Mouse (Mus musculus): ENCODE measurements around the gene Vgf. TPM values are rescaled to one million over a fixed set of nuclear protein-coding genes. Genes with fewer than 3 reads are reported as not detected.

The Vgf gene
- total and polyA plus RNA-seq, 2 experiments from 2014 or later, result 49.1 to 154 TPM

DNA sequence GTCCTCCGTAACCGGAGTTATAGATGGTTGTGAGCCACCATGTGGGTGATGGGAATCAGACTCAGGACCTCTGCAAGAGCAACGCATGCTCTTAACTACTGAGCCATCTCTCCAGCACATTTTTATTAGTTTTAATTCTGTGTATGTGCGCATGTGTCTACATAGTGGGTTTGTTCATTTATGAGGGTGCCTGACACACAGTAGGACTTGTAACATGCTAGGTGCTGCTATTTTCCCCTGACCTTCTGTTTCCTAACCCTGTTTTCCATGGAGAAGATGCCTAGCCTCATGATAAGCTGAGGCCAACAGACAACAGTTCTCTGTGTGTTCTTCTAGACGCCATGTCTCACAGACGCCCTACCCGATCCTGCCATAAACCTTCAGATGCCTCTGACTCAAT, 17.8 kb downstream of the Vgf start:
- no peak for ATAC-seq (ENCODE audit: low FRiP score)
- 96% methylated on average over 7 of the region's 7 CpGs for WGBS

GRCm38 (mm10) chr5:137045402-137046323, 19.5 kb downstream of the Vgf start, which contains the start of gene Ap1s1:
Ap1s1 (minus strand) TSS chr5:137046135.
- TF ChIP-seq CTCF (IDR thresholded peaks at IDR 0.05), result no peak
- WGBS, result under 1% methylated on average over 47 of the region's 48 CpGs

More for the DNA sequence above, 17.8 kb downstream of the Vgf start:
- no peak overlapping the region for H3K4me2 ChIP-seq (ENCODE audit: low read depth, low read length, poor library complexity, severe bottlenecking)
- H3K9me3 ChIP-seq (ENCODE audit: low read length), result no peaks in the 10 kb centered on the region
- H3K27ac ChIP-seq (ENCODE audit: low read depth, low read length), result no peak overlapping the region
- H3K27me3 ChIP-seq (ENCODE audit: insufficient read depth, low read length), result no peaks in the 10 kb centered on the region
- TF ChIP-seq CTCF (IDR thresholded peaks at IDR 0.05), result no peak
- H3K9ac ChIP-seq (replicated peaks; ENCODE audit: low read length, poor library complexity, severe bottlenecking), result no peak overlapping the region
- H3K36me3 ChIP-seq (ENCODE audit: insufficient read depth, low read length), result peaks cover 31% of the 10 kb centered on the region
- DNase-seq (ENCODE audit: low spot score), result no peak
- no peak overlapping the region for H3K4me3 ChIP-seq (ENCODE audit: low read depth, low read length)
- peaks cover 4% of the 10 kb centered on the region; the same call in 1 of the 2 replicates for H3K4me1 ChIP-seq (ENCODE audit: insufficient read depth, low read length)

GRCm38 (mm10) chr5:137046324-137046718, 20.1 kb downstream of the Vgf start:
- peak overlapping the region; percentile 25 for H3K4me2 ChIP-seq (ENCODE audit: low read depth, low read length, poor library complexity, severe bottlenecking)
- H3K27me3 ChIP-seq (ENCODE audit: insufficient read depth, low read length), result no peaks in the 10 kb centered on the region
- DNase-seq (ENCODE audit: low spot score) (no peak), ATAC-seq (ENCODE audit: low FRiP score) (peak; percentile 24)
- H3K9ac ChIP-seq (replicated peaks; ENCODE audit: low read length, poor library complexity, severe bottlenecking), result no peak overlapping the region
- H3K27ac ChIP-seq (ENCODE audit: low read depth, low read length), result peak overlapping the region; percentile 73
- 16% methylated on average over 5 of the region's 5 CpGs for WGBS
- TF ChIP-seq CTCF (IDR thresholded peaks at IDR 0.05), result no peak
- peak overlapping the region; percentile 47 for H3K4me3 ChIP-seq (ENCODE audit: low read depth, low read length)
- H3K4me1 ChIP-seq (ENCODE audit: insufficient read depth, low read length), result peaks cover 4% of the 10 kb centered on the region; the same call in 1 of the 2 replicates
- peaks cover 16% of the 10 kb centered on the region for H3K36me3 ChIP-seq (ENCODE audit: insufficient read depth, low read length)
- no peaks in the 10 kb centered on the region for H3K9me3 ChIP-seq (ENCODE audit: low read length)

More at GRCm38 (mm10) chr5:137045402-137046323, 19.5 kb downstream of the Vgf start, which contains the start of gene Ap1s1:
- Histone ChIP-seq H3K27me3 (ENCODE audit: insufficient read depth, low read length) (no peaks in the 10 kb centered on the region), H3K27ac (ENCODE audit: low read depth, low read length) (peak within 1 kb of the TSS; percentile 75), H3K4me1 (ENCODE audit: insufficient read depth, low read length) (peaks cover 4% of the 10 kb centered on the region; the same call in 1 of the 2 replicates), H3K4me2 (ENCODE audit: low read depth, low read length, poor library complexity, severe bottlenecking) (peak within 1 kb of the TSS; percentile 69), H3K4me3 (ENCODE audit: low read depth, low read length) (peak within 1 kb of the TSS; percentile 47), H3K9ac (replicated peaks; ENCODE audit: low read length, poor library complexity, severe bottlenecking) (peak within 1 kb of the TSS; percentile 71), H3K36me3 (ENCODE audit: insufficient read depth, low read length) (peaks cover 17% of the 10 kb centered on the region), H3K9me3 (ENCODE audit: low read length) (no peaks in the 10 kb centered on the region)
- peak; percentile 99 for DNase-seq (ENCODE audit: low spot score)
- peak; percentile 91 for ATAC-seq (ENCODE audit: low FRiP score)

DNA sequence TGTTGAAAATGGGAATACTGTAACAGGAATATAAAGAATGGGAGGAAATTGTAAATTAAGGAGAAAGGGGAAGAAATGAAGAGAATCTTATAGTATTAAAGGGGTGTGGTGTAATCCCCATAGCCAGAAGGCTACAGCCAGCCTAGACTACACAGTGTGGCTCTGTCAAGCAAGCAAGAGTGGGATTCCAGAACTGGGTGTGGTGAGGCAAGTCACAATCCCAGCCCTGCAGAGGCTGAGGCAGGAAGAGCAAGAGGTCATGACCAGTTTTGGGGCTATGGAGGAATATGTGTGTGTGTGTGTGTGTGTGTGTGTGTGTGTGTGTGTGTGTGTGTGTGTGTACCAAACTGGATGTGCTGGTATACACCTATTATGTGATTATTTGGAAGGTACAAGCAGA, 20.8 kb downstream of the Vgf start:
- no peaks in the 10 kb centered on the region for H3K27me3 ChIP-seq (ENCODE audit: insufficient read depth, low read length)
- peaks cover 9% of the 10 kb centered on the region for H3K36me3 ChIP-seq (ENCODE audit: insufficient read depth, low read length)
- no peak overlapping the region for H3K4me3 ChIP-seq (ENCODE audit: low read depth, low read length)
- no peak for TF ChIP-seq CTCF (IDR thresholded peaks at IDR 0.05)
- no peak for DNase-seq (ENCODE audit: low spot score)
- no peak overlapping the region for H3K4me2 ChIP-seq (ENCODE audit: low read depth, low read length, poor library complexity, severe bottlenecking)
- no peak overlapping the region for H3K27ac ChIP-seq (ENCODE audit: low read depth, low read length)
- peaks cover 4% of the 10 kb centered on the region; the same call in 1 of the 2 replicates for H3K4me1 ChIP-seq (ENCODE audit: insufficient read depth, low read length)
- H3K9me3 ChIP-seq (ENCODE audit: low read length), result no peaks in the 10 kb centered on the region
- no peak overlapping the region for H3K9ac ChIP-seq (replicated peaks; ENCODE audit: low read length, poor library complexity, severe bottlenecking)
- ATAC-seq (ENCODE audit: low FRiP score), result no peak

DNA sequence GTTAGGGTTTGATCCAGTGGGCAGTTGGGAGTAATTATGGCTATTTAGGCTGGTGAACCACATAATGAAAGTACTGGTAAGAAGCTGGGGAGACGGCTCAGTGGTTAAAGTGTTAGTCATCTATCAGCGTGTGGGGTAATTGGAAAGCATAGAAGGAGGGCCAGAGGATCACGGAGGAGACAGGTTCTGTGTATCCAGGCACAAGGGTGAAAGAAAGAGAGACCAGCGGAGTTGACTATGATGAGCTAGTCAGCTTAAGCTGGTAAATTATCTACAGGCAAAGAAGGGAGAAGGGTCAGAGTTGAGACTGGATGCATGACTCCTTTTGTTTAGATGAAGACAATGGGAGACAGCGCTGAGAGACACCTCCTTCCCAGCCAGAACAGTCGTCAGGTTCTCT, 24.9 kb downstream of the Vgf start:
- ATAC-seq (ENCODE audit: low FRiP score) (no peak), DNase-seq (ENCODE audit: low spot score) (no peak)
- Histone ChIP-seq H3K27ac (ENCODE audit: low read depth, low read length) (no peak overlapping the region), H3K4me3 (ENCODE audit: low read depth, low read length) (no peak overlapping the region), H3K9ac (replicated peaks; ENCODE audit: low read length, poor library complexity, severe bottlenecking) (no peak overlapping the region), H3K27me3 (ENCODE audit: insufficient read depth, low read length) (no peaks in the 10 kb centered on the region), H3K4me1 (ENCODE audit: insufficient read depth, low read length) (peaks cover 4% of the 10 kb centered on the region; the same call in 1 of the 2 replicates), H3K36me3 (ENCODE audit: insufficient read depth, low read length) (no peaks in the 10 kb centered on the region), H3K9me3 (ENCODE audit: low read length) (no peaks in the 10 kb centered on the region), H3K4me2 (ENCODE audit: low read depth, low read length, poor library complexity, severe bottlenecking) (no peak overlapping the region)
- TF ChIP-seq CTCF (IDR thresholded peaks at IDR 0.05), result no peak
- 62% methylated on average over 6 of the region's 6 CpGs for whole genome bisulfite sequencing

Measured in midbrain, postnatal 0 days (tissue).